Mouse (Mus musculus) heart, adult 2 months (tissue): ENCODE results near the gene Ltbp3.

Experiments
- CTCF ChIP-seq: fragments of 200-600 bp; IDR thresholded peaks from 2 replicates; pipeline ENCODE4 v1.8.1; 2022; ENCODE audit warnings: antibody characterized with exemption, mild to moderate bottlenecking, moderate library complexity
- EP300 ChIP-seq: fragments of 200-500 bp; IDR thresholded peaks from 2 replicates; pipeline ENCODE4 v1.6.1; 2011; ENCODE audit warnings: low read depth, low read length, control low read depth; ENCODE audit not compliant: insufficient read depth

DNA sequence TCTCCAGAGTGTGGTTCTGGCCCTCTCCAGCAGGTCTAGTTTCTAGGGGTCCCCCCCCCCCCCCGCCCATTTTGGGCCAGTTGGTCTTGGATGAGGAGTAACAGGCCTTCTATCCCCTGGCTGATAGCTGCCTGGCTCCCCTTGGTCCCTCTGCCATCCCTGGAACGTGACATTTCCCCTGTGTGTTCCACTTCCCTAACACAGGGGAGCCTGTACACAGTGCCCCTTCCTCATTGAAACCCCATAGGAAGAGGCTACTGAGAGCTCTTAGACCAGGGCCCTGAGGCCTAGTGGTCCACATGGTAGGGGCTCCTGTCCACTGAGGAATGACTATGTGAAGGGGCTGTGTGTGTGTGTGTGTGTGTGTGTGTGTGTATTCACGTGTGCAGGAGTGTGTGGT, 67.0 kb downstream of the Ltbp3 start:
- TF ChIP-seq CTCF (no peak), EP300 (no peak)
